ENCODE assay signal across 8 mouse cellular contexts in genomic region chr7:105650639-105651435, GRCm38 (mm10). TPM values are rescaled to one million over a fixed set of nuclear protein-coding genes. Genes with fewer than 3 reads are reported as not detected.
DNase-seq lines count a peak whose midpoint lies in the region; ATAC-seq lines count a peak whose summit lies in the region.

Dnhd1 (plus strand) TSS chr7:105650827.

- H3K27ac ChIP-seq in limb, embryonic 15.5 days, result peak within 1 kb of the TSS; percentile 80
- 0 out of 2 replicates have a peak within 1 kb of the TSS, but pooled peaks have one; percentile 38 for H3K27ac ChIP-seq in midbrain, embryonic 15.5 days

- H3K4me2 ChIP-seq in limb, embryonic 15.5 days, result peak within 1 kb of the TSS; percentile 72
- H3K4me2 ChIP-seq in midbrain, embryonic 15.5 days, result peak within 1 kb of the TSS; percentile 78

- peaks cover 6% of the 10 kb centered on the region; the same call in 1 of the 2 replicates for H3K36me3 ChIP-seq in limb, embryonic 15.5 days
- no peaks in the 10 kb centered on the region for H3K36me3 ChIP-seq in midbrain, embryonic 15.5 days (replicated peaks)

- no peaks in the 10 kb centered on the region for H3K27me3 ChIP-seq in limb, embryonic 15.5 days
- no peaks in the 10 kb centered on the region for H3K27me3 ChIP-seq in midbrain, embryonic 15.5 days (replicated peaks)

- H3K4me3 ChIP-seq in limb, embryonic 15.5 days, result peak within 1 kb of the TSS; percentile 46
- peak within 1 kb of the TSS; percentile 41 for H3K4me3 ChIP-seq in midbrain, embryonic 15.5 days

- H3K9ac ChIP-seq in limb, embryonic 15.5 days, result peak within 1 kb of the TSS; percentile 27
- H3K9ac ChIP-seq in midbrain, embryonic 15.5 days, result peak within 1 kb of the TSS; percentile 35

- peak; percentile 79 for DNase-seq in 3134 (ENCODE audit: extremely low read depth, insufficient read length, low spot score)
- peak; percentile 63 to 64 for DNase-seq in adrenal gland, adult 18-20 months (ENCODE audit: low spot score in 2 of 2)
- peak; percentile 88 for DNase-seq in embryo, embryonic 10.5 days (ENCODE audit: low spot score)
- DNase-seq in gastrocnemius, postnatal 25 days, result peak; percentile 82
- peak; percentile 35 to 47 for DNase-seq in spleen, postnatal 36 days (ENCODE audit: low spot score in 2 of 2)

- H3K4me1 ChIP-seq in limb, embryonic 15.5 days, result 0 out of 2 replicates have a peak, but pooled peaks cover 5% of the 10 kb centered on the region
- peaks cover 9% of the 10 kb centered on the region for H3K4me1 ChIP-seq in midbrain, embryonic 15.5 days

- peak; percentile 92 for ATAC-seq in inflammation-experienced regulatory T-cells, adult 6 months
- peak; percentile 90 for ATAC-seq in limb, embryonic 15.5 days (ENCODE audit: insufficient number of reproducible peaks, low FRiP score, low TSS enrichment, low read depth)
- ATAC-seq in midbrain, embryonic 15.5 days (replicated peaks), result peak; percentile 93

- 2% methylated on average over 17 of the region's 17 CpGs for WGBS in limb, embryonic 15.5 days
- WGBS in midbrain, embryonic 15.5 days, result 2% methylated on average over 17 of the region's 17 CpGs

- H3K9me3 ChIP-seq in limb, embryonic 15.5 days, result no peaks in the 10 kb centered on the region
- no peaks in the 10 kb centered on the region for H3K9me3 ChIP-seq in midbrain, embryonic 15.5 days

RNA-seq across cellular contexts. Expression of gene Dnhd1, which starts in this region (rescaled TPM):
- total RNA-seq in adrenal gland, adult 18-20 months (2021), result 1 to 10 TPM; 2.3 to 2.9 TPM
- total RNA-seq in gastrocnemius, postnatal 25 days (2021), result under 1 TPM; 0.69 to 0.99 TPM
- polyA plus RNA-seq in inflammation-experienced regulatory T-cells, adult 6 months (2017; shearing (Covaris generic)), result 1 to 10 TPM in 1 of 3 experiments, under 1 TPM in 2; 0.26 to 1.1 (median 0.46) TPM
- 0.88 and 1.4 TPM in 2 replicates for polyA plus RNA-seq in limb, embryonic 15.5 days (2015; fragmentation: Nextera tagmentation; extraction: Ambion mirVana)
- 1.00 and 2.7 TPM in 2 replicates for polyA plus RNA-seq in midbrain, embryonic 15.5 days (2015; fragmentation: Nextera tagmentation; extraction: Ambion mirVana)

Comparison
In these comparisons a context has a peak if more than half of its experiments do, and no peak if none do; other contexts are left out.
1. Peak in every context shown above with its lines: DNase-seq, ATAC-seq, H3K4me3 ChIP-seq and H3K27ac ChIP-seq.
2. Peak in DNase-seq in gastrocnemius, postnatal 25 days; RNA of the gene not detected or under 1 TPM.